Mouse (Mus musculus) midbrain, embryonic 13.5 days (tissue): Measurements from ENCODE around the gene Rnf222. TPM values are rescaled to one million over a fixed set of nuclear protein-coding genes. Genes with fewer than 3 reads are reported as not detected.

Experiments
- ATAC-seq: fragments of 200-750 bp; cut with Nextera tagmentation; 2 replicates; pipeline ENCODE4 v1.8.0; 2017; ENCODE audit warnings: mild to moderate bottlenecking, moderate TSS enrichment, moderate library complexity
- H3K27ac ChIP-seq: fragments of 300-500 bp; sonication (generic); 2 replicates; pipeline ENCODE4 v1.5.1; 2015; ENCODE audit warnings: inconsistent platforms, mild to moderate bottlenecking, moderate library complexity
- H3K27me3 ChIP-seq: fragments of 300-500 bp; sonication (generic); 2 replicates; pipeline ENCODE4 v1.6.1; 2015; ENCODE audit warnings: mild to moderate bottlenecking, inconsistent platforms
- H3K36me3 ChIP-seq: fragments of 300-500 bp; sonication (generic); 2 replicates; pipeline ENCODE4 v1.6.1; 2015; ENCODE audit warnings: mild to moderate bottlenecking, inconsistent platforms
- H3K4me1 ChIP-seq: fragments of 300-500 bp; sonication (generic); replicated peaks from 2 replicates; pipeline ENCODE4 v1.6.1; 2015; ENCODE audit warnings: inconsistent platforms
- H3K4me2 ChIP-seq: fragments of 300-500 bp; sonication (generic); replicated peaks from 2 replicates; pipeline ENCODE4 v1.6.1; 2015; ENCODE audit warnings: moderate library complexity, mild to moderate bottlenecking, inconsistent platforms
- H3K4me3 ChIP-seq: fragments of 300-500 bp; sonication (generic); replicated peaks from 2 replicates; pipeline ENCODE4 v1.5.1; 2015; ENCODE audit warnings: mild to moderate bottlenecking, inconsistent platforms
- H3K9ac ChIP-seq: fragments of 300-500 bp; sonication (generic); replicated peaks from 2 replicates; pipeline ENCODE4 v1.6.1; 2015; ENCODE audit warnings: mild to moderate bottlenecking, inconsistent platforms
- H3K9me3 ChIP-seq: fragments of 300-500 bp; sonication (generic); 2 replicates; pipeline ENCODE4 v1.6.1; 2016; ENCODE audit warnings: mild to moderate bottlenecking, inconsistent platforms
- WGBS: fragments of 180-500 bp; shearing (Covaris S2); methylation state at CpG from one replicate; pipeline ENCODE4 v1.1.7; 2015; 5-methylcytosine and 5-hydroxymethylcytosine counted together
- polyA plus RNA-seq: library from polyadenylated mRNA; unstranded; fragments of >200 nt; fragmentation: Nextera tagmentation; extraction: Ambion mirVana; gene quantifications from 2 replicates; pipeline ENCODE4 v1.2.1, GENCODE M21; 2015

Gene Rnf222
- polyA plus RNA-seq, 1 experiment from 2014 or later: 0.04 TPM

DNA sequence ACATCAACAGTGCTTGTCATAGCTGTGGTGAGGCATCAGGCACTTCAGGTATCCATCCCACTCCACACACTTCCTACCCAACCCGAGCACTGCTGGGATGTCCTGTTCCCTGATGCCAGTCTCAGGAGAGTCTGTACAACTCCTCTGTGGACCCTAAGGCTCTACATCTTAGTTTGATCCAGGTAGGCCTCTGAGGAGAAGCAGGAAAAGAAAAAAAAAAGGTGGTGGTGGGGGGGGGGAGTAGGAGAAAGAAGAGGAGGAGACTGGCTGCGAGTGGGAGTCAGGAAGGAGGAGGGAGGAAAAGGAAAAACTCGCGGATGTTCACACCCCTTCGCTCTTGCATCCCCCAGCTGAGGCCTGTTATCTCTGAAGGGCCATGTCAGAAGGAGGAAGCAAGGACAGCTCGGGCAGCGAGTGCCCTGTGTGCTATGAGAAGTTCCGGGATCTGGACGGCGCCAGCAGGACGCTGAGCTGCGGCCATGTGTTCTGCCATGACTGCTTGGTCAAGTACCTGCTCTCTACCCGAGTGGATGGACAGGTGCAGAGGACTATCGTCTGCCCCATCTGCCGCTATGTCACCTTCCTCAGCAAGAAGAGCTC is 4.0 kb downstream of the Rnf222 start:
- ATAC-seq: no peak
- Histone ChIP-seq H3K27ac (no peak overlapping the region), H3K4me3 (no peak overlapping the region), H3K9ac (peak overlapping the region; percentile 29), H3K9me3 (no peaks in the 10 kb centered on the region), H3K4me1 (no peaks in the 10 kb centered on the region), H3K36me3 (no peaks in the 10 kb centered on the region), H3K27me3 (no peaks in the 10 kb centered on the region), H3K4me2 (no peak overlapping the region)
- WGBS: 84% methylated on average over 15 of the region's 15 CpGs

DNA sequence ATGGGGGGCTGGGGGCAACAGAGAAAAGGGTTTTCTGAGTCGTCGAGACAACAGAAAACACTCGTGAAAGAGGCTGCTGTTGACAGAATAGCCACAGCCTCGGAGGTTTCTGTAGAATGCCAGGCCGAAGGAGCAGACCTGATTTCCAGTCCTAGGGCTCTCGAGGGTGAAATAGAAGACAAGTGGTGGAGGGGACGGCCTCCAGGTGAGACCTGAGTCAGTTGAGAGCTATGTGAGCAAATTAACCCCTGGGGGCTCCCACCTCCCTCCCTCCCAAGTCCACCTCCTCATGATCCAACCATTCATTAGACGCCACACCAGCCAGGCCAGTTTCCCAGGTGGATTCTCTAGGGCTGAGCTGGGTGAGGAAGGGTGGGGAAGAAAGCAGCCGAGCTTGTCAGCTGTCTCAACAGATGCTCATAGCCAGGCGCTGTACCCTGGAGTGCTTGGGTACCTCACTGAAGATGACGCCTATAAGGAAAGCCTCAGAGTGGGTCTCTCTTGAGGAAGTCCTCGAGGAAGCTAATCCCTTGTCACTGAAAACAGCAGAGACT is 5.6 kb downstream of the Rnf222 start:
- H3K9ac ChIP-seq: no peak overlapping the region
- H3K4me1 ChIP-seq: no peaks in the 10 kb centered on the region
- H3K27me3 ChIP-seq: peaks cover 2% of the 10 kb centered on the region; the same call in 1 of the 2 replicates
- no peak overlapping the region for H3K4me3 ChIP-seq
- H3K4me2 ChIP-seq: no peak overlapping the region
- H3K27ac ChIP-seq: no peak overlapping the region
- WGBS: 71% methylated on average over 12 of the region's 12 CpGs
- no peak for ATAC-seq
- H3K36me3 ChIP-seq: no peaks in the 10 kb centered on the region
- no peaks in the 10 kb centered on the region for H3K9me3 ChIP-seq

DNA sequence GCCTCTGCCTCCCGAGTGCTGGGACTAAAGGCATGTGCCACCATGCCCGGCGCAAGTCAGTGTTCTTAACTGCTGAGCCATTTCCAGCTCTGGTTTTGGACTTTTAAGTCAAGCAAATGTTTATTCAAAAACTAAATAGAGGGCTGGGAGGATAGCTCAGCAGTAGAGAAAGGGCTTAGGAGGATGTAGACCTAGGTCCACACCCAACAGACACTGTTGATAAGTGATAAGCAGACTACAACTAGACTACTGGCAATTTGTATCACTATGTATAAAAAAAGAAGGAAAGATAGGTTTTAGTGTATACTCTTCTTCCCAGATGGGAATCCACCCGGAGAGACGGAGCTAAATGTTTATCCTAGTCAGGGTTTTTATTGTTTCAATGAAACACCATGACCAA is 7.9 kb downstream of the Rnf222 start:
- ATAC-seq: no peak
- WGBS: 95% methylated on average over 5 of the region's 5 CpGs

DNA sequence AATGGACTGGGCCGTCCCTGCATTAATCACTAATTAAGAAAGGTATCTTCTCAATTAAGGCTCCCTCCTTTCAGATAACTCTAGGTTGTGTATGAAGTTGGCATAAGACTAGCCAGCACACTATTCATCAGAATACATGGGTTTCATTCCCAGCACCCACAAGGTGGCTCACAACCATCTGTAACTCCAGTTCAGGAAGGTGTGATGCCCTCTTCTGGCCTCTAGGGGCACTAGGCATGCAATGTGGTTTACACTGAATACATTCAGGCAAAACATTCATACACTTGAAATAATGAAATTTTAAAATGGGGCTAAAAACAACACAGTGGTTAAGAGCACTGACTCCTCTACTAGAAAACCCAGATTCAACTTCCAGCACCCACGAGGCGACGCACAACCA is 8.8 kb downstream of the Rnf222 start:
- Histone ChIP-seq H3K36me3 (no peaks in the 10 kb centered on the region), H3K27me3 (peaks cover 10% of the 10 kb centered on the region; the same call in 1 of the 2 replicates), H3K4me1 (no peaks in the 10 kb centered on the region), H3K4me3 (no peak overlapping the region), H3K9ac (no peak overlapping the region), H3K9me3 (no peaks in the 10 kb centered on the region), H3K27ac (no peak overlapping the region), H3K4me2 (no peak overlapping the region)
- no peak for ATAC-seq
- 45% methylated on average over 4 of the region's 4 CpGs for WGBS

More for the DNA sequence above, 7.9 kb downstream of the Rnf222 start:
- no peak overlapping the region for H3K4me2 ChIP-seq
- H3K9me3 ChIP-seq: no peaks in the 10 kb centered on the region
- H3K27me3 ChIP-seq: peaks cover 10% of the 10 kb centered on the region; the same call in 1 of the 2 replicates
- H3K27ac ChIP-seq: no peak overlapping the region
- H3K9ac ChIP-seq: no peak overlapping the region
- no peak overlapping the region for H3K4me3 ChIP-seq
- H3K4me1 ChIP-seq: no peaks in the 10 kb centered on the region
- H3K36me3 ChIP-seq: no peaks in the 10 kb centered on the region

DNA sequence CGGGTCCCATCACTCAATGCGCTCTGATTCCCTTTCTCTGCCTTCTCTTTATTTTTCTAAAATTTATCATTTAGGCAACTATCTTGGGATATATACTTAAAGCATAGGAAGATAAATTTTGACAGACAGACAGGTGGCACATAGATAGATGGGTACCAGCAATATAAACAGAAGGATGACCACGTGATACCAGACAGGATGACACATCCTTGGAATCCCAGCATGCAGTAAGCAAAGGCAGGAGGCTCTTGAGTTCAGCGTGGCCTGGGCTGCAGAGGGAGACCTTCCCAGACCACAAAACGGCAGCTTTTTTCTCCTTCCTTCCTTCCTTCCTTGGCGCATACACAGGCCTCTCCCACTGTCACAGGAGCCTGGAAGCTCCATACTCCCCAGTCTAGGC is 9.5 kb downstream of the Rnf222 start:
- Histone ChIP-seq H3K9ac (no peak overlapping the region), H3K4me1 (peaks cover 6% of the 10 kb centered on the region), H3K27ac (no peak overlapping the region), H3K4me2 (no peak overlapping the region), H3K4me3 (no peak overlapping the region), H3K9me3 (no peaks in the 10 kb centered on the region), H3K27me3 (peaks cover 10% of the 10 kb centered on the region; the same call in 1 of the 2 replicates), H3K36me3 (peaks cover 1% of the 10 kb centered on the region)
- WGBS: 73% methylated on average over 6 of the region's 6 CpGs
- no peak for ATAC-seq

DNA sequence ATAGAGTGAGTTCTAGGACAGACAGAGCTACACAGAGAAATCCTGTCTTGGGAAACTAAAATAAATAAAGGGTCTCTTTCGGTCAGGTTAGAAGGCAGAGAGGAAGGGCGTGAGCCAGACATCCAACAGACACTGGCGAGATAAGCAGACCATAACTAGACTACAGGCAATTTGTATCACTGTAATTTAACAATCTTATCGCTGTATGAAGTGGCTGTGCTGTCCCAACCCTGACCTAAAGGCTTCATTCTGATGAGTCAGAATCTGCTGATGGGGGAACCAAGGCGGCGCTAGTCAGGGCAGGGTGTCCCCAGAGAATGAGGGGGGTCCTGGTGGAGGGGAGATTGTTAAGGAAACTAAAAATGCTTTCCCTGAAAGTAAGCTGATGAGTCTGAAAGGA is 10.4 kb downstream of the Rnf222 start:
- ATAC-seq: no peak
- Histone ChIP-seq H3K4me1 (peaks cover 8% of the 10 kb centered on the region), H3K4me3 (no peak overlapping the region), H3K36me3 (peaks cover 11% of the 10 kb centered on the region), H3K27me3 (peaks cover 10% of the 10 kb centered on the region; the same call in 1 of the 2 replicates), H3K9ac (no peak overlapping the region), H3K27ac (no peak overlapping the region), H3K4me2 (no peak overlapping the region), H3K9me3 (no peaks in the 10 kb centered on the region)
- WGBS: 95% methylated on average over 6 of the region's 6 CpGs

DNA sequence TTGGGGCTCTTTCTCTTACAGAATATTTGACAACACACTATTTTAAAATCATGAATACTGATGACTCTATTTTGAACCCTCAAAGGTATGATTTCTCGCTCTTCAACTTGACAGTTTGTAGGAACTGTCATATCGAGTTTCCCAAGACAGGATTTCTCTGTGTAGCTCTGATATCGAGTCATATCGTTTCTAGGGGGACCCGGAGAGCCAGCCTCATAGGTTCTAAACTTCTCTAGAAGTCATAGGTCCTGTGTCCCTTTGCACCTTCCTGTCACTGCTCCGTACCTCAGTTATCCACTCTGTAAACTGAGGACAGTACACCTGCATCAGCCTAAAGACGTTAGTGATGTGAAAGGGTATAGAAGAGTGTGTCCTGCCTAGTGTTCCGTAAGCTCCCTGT is 11.5 kb downstream of the Rnf222 start:
- no peak overlapping the region for H3K4me2 ChIP-seq
- no peak overlapping the region for H3K4me3 ChIP-seq
- H3K27me3 ChIP-seq: peaks cover 10% of the 10 kb centered on the region; the same call in 1 of the 2 replicates
- no peak for ATAC-seq
- H3K9ac ChIP-seq: no peak overlapping the region
- peaks cover 20% of the 10 kb centered on the region for H3K36me3 ChIP-seq
- H3K4me1 ChIP-seq: peaks cover 8% of the 10 kb centered on the region
- 90% methylated on average over 8 of the region's 8 CpGs for WGBS
- no peaks in the 10 kb centered on the region for H3K9me3 ChIP-seq
- H3K27ac ChIP-seq: no peak overlapping the region

DNA sequence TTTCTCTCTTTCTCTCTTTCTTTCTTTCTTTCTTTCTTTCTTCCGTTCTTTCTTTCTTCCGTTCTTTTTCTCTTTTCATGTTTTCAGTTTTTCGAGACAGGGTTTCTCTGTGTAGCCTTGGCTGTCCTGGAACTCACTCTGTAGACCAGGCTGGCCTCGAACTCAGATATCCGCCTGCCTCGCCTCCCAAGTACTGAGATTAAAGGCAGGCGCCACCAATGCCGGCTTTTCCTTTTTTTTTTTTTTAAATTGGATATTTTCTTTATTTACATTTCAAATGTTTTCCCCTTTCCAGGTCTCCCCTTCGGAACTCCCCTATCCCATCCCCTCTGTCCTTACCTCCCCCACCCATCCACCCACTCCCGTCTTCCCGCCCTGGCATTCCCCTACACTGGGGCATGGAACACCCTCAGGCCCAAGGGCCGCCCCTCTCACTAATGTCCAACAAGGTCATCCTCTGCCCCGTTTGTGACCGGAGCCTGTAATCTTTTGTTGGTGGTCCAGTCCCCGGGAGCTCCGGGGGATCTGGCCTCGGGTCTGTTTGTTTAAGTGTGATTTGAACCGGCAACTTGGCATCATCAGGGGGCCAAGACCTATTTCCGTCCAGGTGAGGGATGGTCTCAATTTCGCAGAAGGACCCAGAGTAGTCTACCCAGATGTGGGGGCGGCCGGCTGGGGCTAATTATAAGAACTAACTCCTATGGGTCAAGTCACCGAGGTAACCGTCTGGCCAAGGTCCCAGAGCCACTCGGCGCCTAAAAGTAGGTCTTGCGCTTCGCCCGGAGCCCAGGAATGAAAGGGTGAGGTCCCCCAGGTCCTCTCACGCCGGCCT is 12.4 kb downstream of the Rnf222 start:
- Histone ChIP-seq H3K4me2 (peak overlapping the region; percentile 62), H3K27me3 (peaks cover 10% of the 10 kb centered on the region; the same call in 1 of the 2 replicates), H3K27ac (no peak overlapping the region), H3K4me1 (peaks cover 8% of the 10 kb centered on the region), H3K9ac (0 out of 2 replicates have a peak overlapping the region, but pooled peaks have one; percentile 25), H3K4me3 (peak overlapping the region; percentile 97), H3K36me3 (peaks cover 29% of the 10 kb centered on the region), H3K9me3 (no peaks in the 10 kb centered on the region)
- 29% methylated on average over 31 of the region's 31 CpGs for WGBS
- peak; percentile 34 for ATAC-seq

DNA sequence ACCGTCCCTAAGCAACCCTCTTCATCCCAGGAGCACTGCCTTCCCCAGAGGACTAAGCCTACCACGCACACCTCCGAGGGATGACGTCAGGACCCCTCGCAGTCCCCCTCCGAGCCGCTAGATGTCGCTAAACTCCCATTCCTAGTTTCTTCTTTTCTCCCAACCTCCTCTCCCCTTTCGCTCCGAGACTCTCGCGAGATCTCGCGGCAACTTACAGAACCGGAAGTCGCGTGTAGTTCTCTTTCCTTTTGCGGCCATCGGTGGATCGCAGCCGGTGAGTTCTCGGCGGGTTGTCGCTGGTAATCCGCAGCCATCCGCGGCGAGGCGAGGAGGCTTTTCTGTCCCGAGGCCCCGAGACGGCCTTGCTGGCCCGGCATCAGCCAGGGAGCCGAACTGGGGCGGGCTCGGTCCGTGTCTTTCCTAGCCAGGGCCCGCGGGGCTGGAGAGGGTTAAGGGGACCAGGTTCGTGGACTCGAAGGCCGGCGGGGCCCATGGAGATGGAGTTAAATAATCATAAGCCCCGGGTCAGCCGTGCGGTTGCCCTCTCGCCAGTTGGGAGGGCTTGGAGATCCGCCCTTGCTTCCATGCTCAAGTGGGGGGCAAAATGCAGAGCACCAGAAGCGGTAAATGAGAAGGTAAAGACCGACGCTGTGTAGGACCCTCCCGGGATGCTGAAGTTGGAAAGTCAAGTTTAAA is 13.1 kb downstream of the Rnf222 start, which contains the start of gene Rpl26:
TSS of gene Rpl26 (plus strand) at position 233 of the 696 bp plus-strand sequence.
- Histone ChIP-seq H3K36me3 (peaks cover 36% of the 10 kb centered on the region), H3K4me3 (peak within 1 kb of the TSS; percentile 97), H3K27me3 (peaks cover 10% of the 10 kb centered on the region; the same call in 1 of the 2 replicates), H3K27ac (peak within 1 kb of the TSS; percentile 94), H3K4me2 (peak within 1 kb of the TSS; percentile 82), H3K9me3 (no peaks in the 10 kb centered on the region), H3K9ac (peak within 1 kb of the TSS; percentile 99), H3K4me1 (peaks cover 8% of the 10 kb centered on the region)
- ATAC-seq: peak; percentile 94
- WGBS: under 1% methylated on average over 52 of the region's 52 CpGs

DNA sequence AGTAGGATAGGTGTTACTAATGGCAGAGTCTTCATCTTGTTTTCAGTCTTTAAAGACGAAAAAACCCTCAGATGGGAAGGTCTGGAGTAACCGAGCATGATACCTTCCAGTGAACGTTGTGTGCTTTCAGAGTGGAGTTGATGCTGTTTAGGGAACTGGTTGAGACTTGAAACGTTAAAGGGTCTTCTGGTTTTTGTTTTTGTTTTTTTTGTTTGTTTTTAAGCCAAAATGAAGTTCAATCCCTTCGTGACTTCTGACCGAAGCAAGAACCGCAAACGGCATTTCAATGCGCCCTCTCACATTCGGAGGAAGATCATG is 13.7 kb downstream of the Rnf222 start:
- Histone ChIP-seq H3K4me2 (peak overlapping the region; percentile 82), H3K4me3 (peak overlapping the region; percentile 97), H3K27me3 (peaks cover 10% of the 10 kb centered on the region; the same call in 1 of the 2 replicates), H3K9ac (peak overlapping the region; percentile 99), H3K9me3 (no peaks in the 10 kb centered on the region), H3K27ac (peak overlapping the region; percentile 94), H3K36me3 (peaks cover 41% of the 10 kb centered on the region), H3K4me1 (peaks cover 8% of the 10 kb centered on the region)
- no peak for ATAC-seq
- 2% methylated on average over 10 of the region's 10 CpGs for WGBS

DNA sequence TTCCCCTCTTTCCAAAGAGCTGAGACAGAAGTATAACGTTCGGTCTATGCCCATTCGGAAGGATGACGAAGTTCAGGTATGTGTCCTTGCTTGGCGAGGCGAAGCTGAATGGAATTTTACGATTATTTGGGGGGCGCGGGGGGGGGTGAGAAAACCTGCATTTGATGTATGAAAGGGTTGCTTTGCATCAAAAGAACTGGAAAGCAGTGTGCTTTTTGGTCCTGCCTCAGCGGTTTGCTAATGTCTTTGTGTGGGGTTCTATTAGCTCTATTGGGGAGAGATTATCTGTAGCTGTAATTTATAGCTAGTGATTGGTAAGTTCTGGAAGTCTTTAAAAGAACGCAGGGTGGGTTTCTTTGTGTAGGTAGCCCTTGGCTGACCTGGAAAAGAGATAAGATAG is 14.0 kb downstream of the Rnf222 start:
- H3K36me3 ChIP-seq: peaks cover 45% of the 10 kb centered on the region
- H3K27ac ChIP-seq: no peak overlapping the region
- H3K4me3 ChIP-seq: peak overlapping the region; percentile 97
- peaks cover 10% of the 10 kb centered on the region; the same call in 1 of the 2 replicates for H3K27me3 ChIP-seq
- ATAC-seq: no peak
- 5% methylated on average over 11 of the region's 11 CpGs for WGBS
- peaks cover 8% of the 10 kb centered on the region for H3K4me1 ChIP-seq
- peak overlapping the region; percentile 82 for H3K4me2 ChIP-seq
- H3K9me3 ChIP-seq: no peaks in the 10 kb centered on the region
- H3K9ac ChIP-seq: peak overlapping the region; percentile 99
